Mouse (Mus musculus): ENCODE measurements around the gene Bak1.
A peak's percentile ranks its signal among the peaks of the same experiment; 100 is the strongest.

GRCm38 (mm10) chr17:27028284-27028795, 469 bp downstream of the Bak1 start:
- peak; percentile 92 for TF ChIP-seq CTCF (IDR thresholded peaks at IDR 0.05; ENCODE audit: low read depth)
- TF ChIP-seq EP300 (optimal IDR thresholded peaks at IDR 0.05) = peak; percentile 32
